Mouse (Mus musculus): Measurements from ENCODE around the gene Pzp.

The Pzp gene

DNA sequence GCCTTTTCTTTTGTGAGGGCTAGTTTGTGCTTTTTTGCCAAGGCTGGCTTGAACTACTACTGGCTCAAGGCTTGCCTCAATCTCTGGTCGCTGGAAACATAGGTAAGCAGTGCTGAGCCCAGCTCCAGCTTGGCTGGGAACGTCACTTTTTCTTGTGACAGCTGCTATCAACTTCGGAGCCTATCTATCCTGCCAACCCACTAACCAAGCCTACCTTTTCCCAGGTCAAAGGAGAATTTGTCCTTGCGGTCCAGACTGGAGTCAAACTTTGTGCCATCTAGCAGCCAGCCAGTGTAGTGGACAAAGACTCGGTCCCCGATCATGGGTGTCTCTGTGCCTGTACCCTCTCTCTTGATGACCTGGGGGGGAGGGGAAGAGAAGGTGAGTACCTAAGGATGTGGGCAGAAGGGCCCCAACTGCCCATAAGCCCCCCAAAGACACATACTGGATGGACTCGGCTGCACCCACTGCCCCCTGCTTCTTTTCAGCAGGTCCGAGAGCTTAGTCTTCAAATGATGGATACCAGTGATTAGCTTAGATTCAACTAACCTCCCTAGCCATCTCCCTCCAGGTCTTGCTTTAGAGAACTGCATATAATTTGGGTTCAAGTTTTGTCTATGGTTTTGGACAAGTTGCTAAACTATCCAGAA is 90.0 kb downstream of the Pzp start:
- DNase-seq (ENCODE audit: low spot score): no peak

DNA sequence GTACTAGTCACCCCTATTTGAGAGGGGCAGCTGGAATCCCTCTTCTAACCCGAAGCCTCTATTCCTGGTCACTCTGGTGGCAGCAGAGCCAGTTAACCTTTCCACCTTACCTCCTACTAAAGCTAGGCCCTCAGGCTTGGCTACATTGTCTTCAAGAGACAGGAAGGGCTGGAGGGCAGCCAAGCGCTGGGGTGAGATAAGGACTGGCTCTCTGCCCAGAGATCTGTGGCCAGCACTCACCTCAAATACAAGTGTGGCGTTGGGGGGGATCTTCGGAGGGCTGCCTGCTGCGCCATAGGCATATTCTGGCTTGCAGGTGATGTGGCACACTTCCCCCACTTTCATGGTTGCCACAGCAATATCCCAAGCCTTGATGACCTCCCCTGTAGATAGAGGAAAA is 91.0 kb downstream of the Pzp start:
- peak; percentile 92 for DNase-seq (ENCODE audit: low spot score)

All from testis, postnatal 10 days (tissue).